Mouse (Mus musculus) E14TG2a.4 (cell line): ENCODE measurements around the gene Npnt.

Source experiments
- CTCF ChIP-seq: conservative IDR thresholded peaks from 2 replicates; pipeline ENCODE4 v1.5.1; 2014; ENCODE audit warnings: low read length
- NANOG ChIP-seq: IDR thresholded peaks from 2 replicates; pipeline ENCODE4 v1.6.1; 2014; ENCODE audit warnings: borderline replicate concordance, low read length, mixed read lengths
- POU5F1 ChIP-seq: IDR thresholded peaks from 2 replicates; pipeline ENCODE4 v1.6.1; 2014; ENCODE audit warnings: low read length, borderline replicate concordance

- no peak for TF ChIP-seq CTCF
- TF ChIP-seq POU5F1: no peak
- no peak for TF ChIP-seq NANOG
Observed at GRCm38 (mm10) chr3:132949380-132949790, 706 bp downstream of the Npnt start.
